Mouse (Mus musculus) right cerebral cortex, postnatal 10 days (tissue): ENCODE data around the gene Zfp593.

ENCODE experiments used
- DNase-seq, 2 experiments: peaks; one replicate each; pipeline ENCODE4 v3.0.0; 2021; ENCODE audit warnings: low spot score in 2 of 2

Gene Zfp593

DNA sequence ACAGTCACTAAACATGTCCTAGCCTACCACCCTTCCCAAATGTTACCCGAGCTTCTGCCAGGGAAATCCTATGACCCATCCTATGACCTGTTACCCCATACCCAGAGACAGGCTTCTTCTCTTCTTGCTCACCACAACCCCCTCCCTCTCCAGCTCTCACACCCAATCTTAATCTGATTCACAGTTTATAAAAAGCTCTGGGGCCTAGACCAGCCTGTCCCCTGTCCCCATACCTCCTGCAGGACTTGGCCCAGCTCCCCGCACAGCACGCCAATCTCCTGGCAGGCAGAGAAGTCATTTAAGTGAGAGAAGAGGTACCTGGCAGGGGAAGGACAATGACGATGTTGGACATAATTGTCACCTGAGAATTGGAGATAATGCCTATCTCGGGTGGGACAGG, 10.5 kb downstream of the Zfp593 start:
- DNase-seq = no peak

DNA sequence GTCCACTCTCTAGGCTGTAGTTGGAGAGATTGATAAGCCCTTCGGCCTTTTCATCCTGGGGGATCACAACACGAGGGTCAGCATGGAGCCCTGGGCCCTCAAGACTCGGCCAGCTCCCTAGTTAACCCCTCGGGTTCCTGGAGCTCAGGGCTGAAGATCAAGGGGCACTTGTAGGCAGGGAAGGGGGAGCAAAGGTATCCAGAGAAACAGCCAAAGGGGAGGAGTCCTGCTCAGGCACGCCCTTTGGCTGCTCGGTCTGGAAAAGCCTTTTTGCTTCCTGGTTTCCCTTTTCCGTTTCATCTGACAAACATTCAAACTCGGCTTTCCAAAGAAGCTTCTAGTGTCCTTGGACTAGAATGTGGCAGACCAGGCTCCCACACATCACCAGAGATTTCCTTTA, 15.0 kb downstream of the Zfp593 start:
- DNase-seq = no peak

DNA sequence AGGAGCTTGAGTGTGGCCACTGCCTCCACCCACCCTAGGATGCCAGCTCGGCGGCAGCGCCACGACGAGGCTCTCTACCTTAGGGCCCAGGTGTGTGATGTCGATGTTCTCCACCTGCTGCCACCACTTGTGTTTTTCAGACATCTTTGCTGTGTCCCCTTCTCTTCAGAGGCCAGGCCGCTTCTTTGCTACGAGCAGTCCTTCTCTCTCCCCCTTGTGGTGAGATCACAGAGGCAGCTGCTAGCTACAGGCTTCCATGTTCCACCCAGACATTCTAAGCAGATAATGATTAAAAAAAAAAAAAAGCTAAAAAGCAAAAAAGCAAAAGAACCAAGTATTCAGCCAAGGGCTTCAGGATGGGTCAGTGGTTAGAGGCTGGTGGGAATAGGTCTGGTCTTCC, 18.2 kb downstream of the Zfp593 start, which contains the start of gene Catsper4:
Gene Catsper4 (minus strand): TSS at position 190 of the 400 bp plus-strand sequence.
- DNase-seq = no peak

- no peak for DNase-seq
Measured at GRCm38 (mm10) chr4:134222793-134223600, 22.4 kb downstream of the Zfp593 start.

DNA sequence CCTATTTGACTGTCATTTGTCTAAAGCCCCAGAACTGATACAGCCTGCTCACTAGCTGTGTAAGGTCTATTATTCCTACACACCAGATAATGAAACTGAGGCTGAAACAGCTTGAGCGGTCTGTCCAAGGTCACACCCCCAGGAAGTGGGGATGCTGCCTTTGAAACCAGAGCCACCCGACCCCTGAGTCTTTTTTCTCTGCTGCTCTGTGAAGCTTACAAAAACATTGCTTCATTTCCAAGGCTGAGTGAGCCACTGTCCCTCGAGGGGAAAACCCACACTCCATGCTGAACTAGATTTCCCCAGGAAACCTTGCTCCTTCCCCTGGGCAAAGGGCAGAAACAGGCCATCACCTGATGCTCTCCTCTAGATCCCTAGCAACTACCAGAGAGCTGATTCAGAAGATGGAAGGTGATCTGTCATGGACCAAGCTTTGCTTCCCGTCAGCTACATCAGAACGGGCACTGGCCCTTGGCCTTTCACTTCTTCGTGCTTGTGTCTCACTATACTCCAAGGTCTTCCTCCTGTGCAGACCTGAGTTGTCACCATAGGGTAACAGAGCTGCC, 38.8 kb downstream of the Zfp593 start:
- no peak for DNase-seq

GRCm38 (mm10) chr4:134203340-134203896, 42.0 kb downstream of the Zfp593 start:
- no peak for DNase-seq

GRCm38 (mm10) chr4:134202904-134203303, 42.5 kb downstream of the Zfp593 start, which contains the start of gene Gm7534:
TSS of gene Gm7534 (minus strand) at chr4:134203004.
- DNase-seq = no peak

GRCm38 (mm10) chr4:134199371-134199770, 46.0 kb downstream of the Zfp593 start:
- no peak for DNase-seq
